Mouse (Mus musculus) lung, postnatal 25 days (tissue): ENCODE results near the gene Gm21244.
"Not testable (repeated sequence)": the region's sequence is repeated elsewhere in the genome, so short reads cannot be mapped to it uniquely, and the experiment has no call there.

Experiments used
- DNase-seq: peaks from one replicate; pipeline ENCODE4 v3.0.0; 2022; ENCODE audit warnings: low spot score

Gm21244 gene

GRCm38 (mm10) chrY:7169193-7169592, at the start of gene Gm21244:
Gene Gm21244, minus strand, starts transcription at chrY:7169293.
- DNase-seq, result not testable (repeated sequence)
